Mouse (Mus musculus) heart, postnatal 36 days (tissue): ENCODE data around the gene Cdc123. TPM values are rescaled to one million over a fixed set of nuclear protein-coding genes. Genes with fewer than 3 reads are reported as not detected.

Source experiments
- DNase-seq, 2 experiments: peaks; one replicate each; pipeline ENCODE4 v3.0.0; 2021 to 2022
- intact Hi-C: fragments of 180-260 bp; cut with DNase I; formaldehyde crosslinking; loops from one replicate; pipeline ENCODE4 v1.15.1; 2025
- total RNA-seq, 2 experiments: library from RNA; stranded (reverse); gene quantifications; 2 replicates each; pipeline ENCODE4 v1.2.3; 2021

The Cdc123 gene
- 10 to 100 TPM; 77.6 to 94.1 TPM for total RNA-seq

DNA sequence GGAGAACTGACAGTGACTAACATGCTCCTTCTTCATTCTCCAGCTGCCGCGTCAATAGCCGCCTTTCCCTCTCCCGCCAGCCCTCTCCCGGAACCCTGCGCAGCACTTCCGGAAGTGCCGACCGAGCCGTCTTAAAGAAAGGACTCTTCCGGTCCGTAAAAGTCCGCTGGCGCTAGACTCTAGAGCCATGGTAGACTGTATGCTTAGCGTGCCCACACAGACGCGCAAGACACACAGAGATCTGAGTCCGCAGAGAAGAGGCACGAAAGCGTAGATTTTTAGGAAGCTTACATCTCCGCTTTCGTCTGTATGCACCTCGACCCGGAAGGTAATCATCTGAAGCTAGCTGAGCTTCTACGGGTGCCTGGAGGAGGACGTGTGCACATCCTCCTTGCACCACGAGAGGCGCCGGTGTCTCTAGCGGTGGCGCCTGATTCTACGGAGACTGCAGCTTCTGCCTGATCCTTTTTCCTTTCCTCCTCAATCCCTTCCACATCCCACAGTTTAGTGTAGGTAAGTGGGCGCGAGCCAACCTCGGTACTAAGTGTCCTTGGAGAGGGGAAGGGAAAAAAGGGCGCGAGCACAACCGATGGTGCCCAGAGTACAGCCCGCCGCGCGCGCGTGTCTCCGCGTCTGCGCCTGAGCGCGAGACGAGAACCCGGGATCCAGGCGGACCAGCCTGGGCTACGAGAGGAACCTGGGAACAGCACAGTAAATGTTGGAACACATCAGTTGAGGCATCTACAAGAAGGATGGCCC is at the start of gene Cdc123, which contains the start of gene Nudt5:
Gene Cdc123, minus strand, starts transcription at position 292 of the 759 bp plus-strand sequence.
Gene Nudt5, plus strand, starts transcription at position 147 of the 759 bp plus-strand sequence.
- intact Hi-C loops: loop anchor here (2.0 to 5.0 kb wide), 2 partner anchors 50 to 107 kb away; partner anchors contain the start of genes Sec61a2 and Upf2
- peak; percentile 83 to 88 for DNase-seq

GRCm38 (mm10) chr2:5894296-5894695 is 49.3 kb upstream of the Cdc123 start:
- intact Hi-C loops: loop anchor here (2.0 kb wide), 1 partner anchor 49 kb away; the partner anchor contains the start of genes Cdc123 and Nudt5
- DNase-seq: peak in 1 of 2 experiments; percentile 7

DNA sequence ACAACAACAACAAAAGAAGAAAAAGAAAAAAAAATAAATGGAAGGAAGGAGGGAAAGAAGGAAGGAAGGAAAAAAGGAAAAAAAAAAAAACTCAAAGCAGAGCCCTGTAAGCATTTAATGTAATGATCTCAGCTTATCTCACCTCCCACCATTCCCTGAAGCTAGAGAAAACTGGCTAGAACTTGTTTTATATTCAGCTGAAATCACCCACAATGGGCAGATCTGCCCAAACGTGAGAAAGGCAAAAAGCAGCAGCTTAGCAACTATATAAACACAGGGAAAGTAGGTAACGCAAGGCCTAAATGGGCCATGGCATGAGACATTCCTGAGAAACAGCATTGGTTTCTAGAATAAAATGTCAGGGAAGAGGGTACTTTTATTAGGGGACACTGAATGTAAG is 44.4 kb upstream of the Cdc123 start:
- DNase-seq: no peak
- intact Hi-C loops: no loop called here

GRCm38 (mm10) chr2:5888865-5889264 is 43.9 kb upstream of the Cdc123 start:
- DNase-seq: no peak
- intact Hi-C loops: no loop called here

DNA sequence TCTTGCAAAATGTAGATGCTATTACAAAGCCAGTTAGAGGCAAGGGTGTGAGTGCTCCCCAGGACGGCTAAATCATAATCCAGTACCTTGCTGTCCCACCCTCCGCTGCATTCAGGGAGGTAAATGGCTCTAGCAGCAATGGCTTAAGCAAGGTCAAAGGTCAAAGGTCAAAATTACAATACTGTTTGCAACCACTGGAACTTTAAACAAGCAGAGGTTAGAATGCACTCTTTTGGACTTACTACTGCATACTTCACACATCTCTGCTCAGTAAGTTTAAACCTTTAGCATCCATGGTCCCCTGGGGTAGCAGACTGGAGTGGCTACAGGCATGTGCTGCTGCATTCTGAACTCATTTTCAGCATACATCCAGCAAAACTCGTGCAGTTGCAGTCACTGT is 32.5 kb upstream of the Cdc123 start:
- intact Hi-C loops: no loop called here
- no peak for DNase-seq

DNA sequence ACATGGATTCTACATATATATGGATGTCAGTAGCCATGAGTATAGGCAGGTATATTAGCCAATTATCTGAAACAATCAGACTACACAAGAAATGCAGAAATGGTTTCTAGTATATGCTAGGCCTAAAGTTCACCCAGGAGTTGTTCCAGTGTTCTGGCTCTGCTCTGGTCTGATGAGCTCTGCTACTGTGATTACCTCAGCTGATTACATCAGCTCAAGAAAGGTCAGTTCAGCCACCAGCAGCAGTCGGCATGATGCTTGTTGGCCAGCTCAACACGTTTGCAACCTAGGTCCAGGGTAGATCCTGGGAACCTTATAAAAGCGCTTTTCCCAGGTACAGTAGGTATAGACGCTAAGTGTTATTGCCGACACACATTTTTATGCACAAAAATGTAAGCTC is 24.8 kb upstream of the Cdc123 start:
- intact Hi-C loops: no loop called here
- DNase-seq: no peak

DNA sequence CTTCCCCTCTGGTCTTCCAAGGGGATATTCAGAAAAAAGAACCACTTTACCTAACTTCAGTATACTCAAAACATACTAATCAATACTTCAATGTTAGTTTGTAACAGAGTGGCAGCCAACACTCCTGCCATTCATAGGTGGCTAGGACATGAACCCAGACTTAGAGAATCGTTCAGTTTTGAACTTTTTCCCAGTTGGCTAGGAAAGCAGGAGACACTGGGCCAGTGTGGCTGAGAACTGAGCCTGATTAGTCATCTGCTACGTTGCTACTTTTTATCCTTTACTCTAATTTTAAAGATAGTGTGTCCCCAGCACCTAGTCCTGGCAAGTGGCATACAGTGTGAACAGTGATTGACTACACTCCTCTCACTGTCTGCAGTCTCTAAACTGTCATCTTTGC is 22.7 kb upstream of the Cdc123 start:
- intact Hi-C loops: no loop called here
- DNase-seq: no peak

GRCm38 (mm10) chr2:5862834-5863233 is 17.9 kb upstream of the Cdc123 start, which contains the start of gene Gm13199:
Gm13199 (minus strand) TSS chr2:5862934.
- intact Hi-C loops: no loop called here
- DNase-seq: no peak

GRCm38 (mm10) chr2:5851866-5852265 is 6.9 kb upstream of the Cdc123 start:
- intact Hi-C loops: no loop called here

DNA sequence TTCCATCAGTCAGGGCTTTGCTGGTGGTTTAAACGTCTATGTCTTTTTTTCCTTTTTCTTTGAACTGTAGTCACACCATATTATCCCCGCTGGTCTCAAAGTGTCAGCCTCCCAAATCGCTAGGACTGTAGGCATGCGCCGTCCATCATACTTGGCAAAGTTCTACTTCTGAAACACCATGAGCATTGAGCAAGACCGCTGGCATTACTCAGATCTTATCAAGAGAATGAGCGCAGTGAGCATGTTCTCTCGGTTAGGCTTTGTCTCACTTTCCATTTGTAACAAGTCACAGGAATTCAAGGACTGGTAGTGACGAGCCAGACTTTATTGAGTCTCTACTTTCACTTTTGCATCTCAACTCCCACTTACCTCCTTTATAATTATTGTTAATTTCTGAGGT is 6.2 kb upstream of the Cdc123 start:
- intact Hi-C loops: no loop called here
- no peak for DNase-seq

More at GRCm38 (mm10) chr2:5851866-5852265, 6.9 kb upstream of the Cdc123 start:
- no peak for DNase-seq

GRCm38 (mm10) chr2:5845826-5846225 is 862 bp upstream of the Cdc123 start:
- no peak for DNase-seq
- intact Hi-C loops: loop anchor here (2.0 to 5.0 kb wide), 2 partner anchors 49 to 106 kb away; partner anchors contain the start of genes Sec61a2 and Upf2

- intact Hi-C loops: loop anchor here (2.0 kb wide), 1 partner anchor 50 kb away; the partner anchor contains the start of gene Sec61a2
- no peak for DNase-seq
Measured at GRCm38 (mm10) chr2:5844181-5844872, 637 bp downstream of the Cdc123 start.

GRCm38 (mm10) chr2:5840815-5841214 is 4.1 kb downstream of the Cdc123 start:
- DNase-seq: no peak
- intact Hi-C loops: no loop called here

GRCm38 (mm10) chr2:5825265-5825913 is 19.6 kb downstream of the Cdc123 start:
- intact Hi-C loops: no loop called here
- DNase-seq: no peak

DNA sequence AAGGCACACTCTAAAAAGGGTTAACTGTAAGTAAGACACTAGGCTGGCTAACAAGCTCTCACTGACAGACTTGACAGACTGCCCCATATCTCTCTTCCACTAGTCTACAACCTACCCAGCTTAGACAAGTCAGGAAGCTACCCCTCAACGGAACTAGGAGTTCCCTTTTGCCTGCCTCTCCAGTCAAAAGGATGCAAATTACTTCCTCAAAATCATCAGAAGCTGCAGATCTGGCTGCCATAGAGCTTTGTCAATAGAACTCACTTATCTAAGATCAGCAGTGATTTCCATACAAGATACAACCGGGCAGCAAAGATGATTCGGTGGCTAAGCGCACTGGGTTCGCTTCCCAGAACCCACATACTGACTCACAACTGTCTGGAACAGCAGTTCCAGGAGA is 20.3 kb downstream of the Cdc123 start:
- intact Hi-C loops: no loop called here
- DNase-seq: no peak

- DNase-seq: no peak
- intact Hi-C loops: no loop called here
Measured at GRCm38 (mm10) chr2:5824213-5824612, 20.8 kb downstream of the Cdc123 start.

DNA sequence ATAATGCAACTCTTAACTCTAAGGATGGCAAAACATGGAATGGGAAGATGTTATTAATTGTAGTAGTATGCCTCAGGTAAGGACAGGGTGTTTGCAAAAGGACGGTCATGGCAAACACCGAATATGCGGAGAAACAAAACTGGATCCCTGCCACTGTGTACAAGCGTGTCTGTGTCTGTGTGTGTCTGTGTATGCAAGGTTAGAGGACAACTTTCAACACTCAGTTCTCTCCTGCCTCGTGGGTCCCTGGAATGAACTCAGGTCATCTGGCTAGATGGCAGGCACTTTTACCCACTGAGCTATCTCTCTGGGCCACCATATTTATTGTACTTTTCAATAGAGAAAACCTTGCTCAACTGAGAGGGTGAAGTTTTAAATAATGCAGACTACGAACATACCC is 22.5 kb downstream of the Cdc123 start:
- intact Hi-C loops: no loop called here

GRCm38 (mm10) chr2:5821264-5821663 is 23.7 kb downstream of the Cdc123 start:
- no peak for DNase-seq
- intact Hi-C loops: no loop called here

More for the DNA sequence above, 22.5 kb downstream of the Cdc123 start:
- DNase-seq: no peak

DNA sequence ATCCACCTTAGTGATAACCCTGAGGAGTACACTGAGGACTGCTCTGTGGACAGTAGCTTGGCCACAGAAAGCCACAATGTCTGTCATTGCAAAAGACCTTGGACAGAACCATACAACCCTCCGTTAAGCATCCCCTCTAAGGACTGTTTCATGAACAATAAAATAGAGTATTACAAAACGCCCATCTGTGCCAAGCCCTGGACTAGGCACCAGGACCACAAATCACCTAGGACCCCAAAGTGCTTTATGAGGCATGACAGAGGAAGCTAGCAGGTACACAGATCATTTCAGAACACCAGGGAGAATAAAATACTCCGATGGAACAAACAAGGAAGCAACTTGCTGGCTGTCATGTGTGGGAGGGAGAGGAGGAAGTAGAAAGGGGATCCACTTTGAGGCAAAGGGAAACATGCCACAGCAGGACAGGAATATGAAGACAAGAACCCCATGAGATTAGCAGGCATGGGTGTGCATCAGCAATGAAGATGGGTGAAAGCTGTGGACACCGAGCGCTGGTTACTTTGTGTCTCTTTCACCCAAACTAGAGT is 33.7 kb downstream of the Cdc123 start:
- no peak for DNase-seq
- intact Hi-C loops: no loop called here

DNA sequence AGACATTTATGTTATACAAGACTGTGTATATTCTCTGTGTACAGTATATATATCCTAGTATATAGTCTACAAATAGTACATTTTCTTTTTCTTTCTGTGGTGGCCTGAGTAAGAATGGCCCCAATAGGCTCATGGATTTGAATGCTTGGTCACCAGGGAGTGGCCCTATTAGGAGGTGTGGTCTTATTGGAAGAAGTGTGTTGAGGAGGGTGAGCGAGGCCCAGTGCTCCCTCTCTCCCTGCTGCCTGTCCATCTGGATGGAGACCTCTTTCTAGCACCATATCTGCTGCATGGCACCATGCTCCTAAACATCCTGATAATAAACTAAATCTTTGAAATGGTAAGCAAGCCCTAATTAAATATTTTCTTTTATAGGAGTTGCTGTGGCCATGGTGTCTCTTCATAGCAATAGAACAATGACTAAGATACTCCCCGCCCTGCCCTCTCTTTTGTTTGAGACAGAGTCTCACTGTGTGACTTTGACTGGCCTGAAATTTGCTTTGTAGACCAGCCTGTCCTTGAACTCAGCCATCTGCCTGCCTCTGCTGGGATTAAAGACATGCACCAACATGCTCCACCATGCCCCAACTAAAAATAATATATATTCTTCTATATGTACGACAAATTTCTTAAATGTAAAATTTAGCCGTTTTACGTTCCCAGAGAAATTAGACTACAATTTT is 34.8 kb downstream of the Cdc123 start:
- DNase-seq: no peak
- intact Hi-C loops: no loop called here
